Mouse (Mus musculus) heart, embryonic 11.5 days (tissue): ENCODE measurements around the gene Ccnd2. TPM values are rescaled to one million over a fixed set of nuclear protein-coding genes. Genes with fewer than 3 reads are reported as not detected.

ENCODE experiments used
- ATAC-seq: fragments of 200-750 bp; cut with Nextera tagmentation; replicated peaks from 2 replicates; pipeline ENCODE4 v1.8.0; 2017; ENCODE audit warnings: moderate library complexity; ENCODE audit not compliant: insufficient number of reproducible peaks, low FRiP score, low TSS enrichment
- H3K27ac ChIP-seq: fragments of 300-500 bp; sonication (generic); 2 replicates; pipeline ENCODE4 v1.5.1; 2014; ENCODE audit warnings: mild to moderate bottlenecking, low read depth, low read length
- H3K27me3 ChIP-seq: fragments of 300-500 bp; sonication (generic); 2 replicates; pipeline ENCODE4 v1.6.1; 2014; ENCODE audit warnings: mild to moderate bottlenecking, low read length, mixed read lengths; ENCODE audit not compliant: control insufficient read depth, insufficient read depth
- H3K36me3 ChIP-seq: fragments of 300-500 bp; sonication (generic); 2 replicates; pipeline ENCODE4 v1.6.1; 2014; ENCODE audit warnings: mild to moderate bottlenecking, low read length, moderate library complexity, mixed read lengths; ENCODE audit not compliant: control insufficient read depth, insufficient read depth
- H3K4me1 ChIP-seq: fragments of 300-500 bp; sonication (generic); 2 replicates; pipeline ENCODE4 v1.6.1; 2014; ENCODE audit warnings: low read length; ENCODE audit not compliant: control insufficient read depth, insufficient read depth
- H3K4me2 ChIP-seq: fragments of 300-500 bp; sonication (generic); 2 replicates; pipeline ENCODE4 v1.6.1; 2014; ENCODE audit warnings: mild to moderate bottlenecking, moderate library complexity
- H3K4me3 ChIP-seq: fragments of 300-500 bp; sonication (generic); 2 replicates; pipeline ENCODE4 v1.5.1; 2014; ENCODE audit warnings: low read depth, low read length
- H3K9ac ChIP-seq: fragments of 300-500 bp; sonication (generic); 2 replicates; pipeline ENCODE4 v1.6.1; 2014; ENCODE audit warnings: mild to moderate bottlenecking, low read depth, low read length, moderate library complexity
- H3K9me3 ChIP-seq: fragments of 300-500 bp; sonication (generic); replicated peaks from 2 replicates; pipeline ENCODE4 v1.6.1; 2016; ENCODE audit warnings: low read length; ENCODE audit not compliant: control insufficient read depth
- WGBS: fragments of 180-500 bp; shearing (Covaris S2); extraction: QIAGEN DNeasy Blood & Tissue Kit; methylation state at CpG from one replicate; pipeline ENCODE4 v1.1.7; 2014; ENCODE audit not compliant: insufficient replicate concordance; 5-methylcytosine and 5-hydroxymethylcytosine counted together
- polyA plus RNA-seq: library from polyadenylated mRNA; unstranded; fragments of >200 nt; fragmentation: Nextera tagmentation; extraction: Ambion mirVana; gene quantifications from 2 replicates; pipeline ENCODE4 v1.2.1, GENCODE M21; 2014

Ccnd2 gene
- polyA plus RNA-seq, 1 experiment from 2014 or later: 821 TPM

DNA sequence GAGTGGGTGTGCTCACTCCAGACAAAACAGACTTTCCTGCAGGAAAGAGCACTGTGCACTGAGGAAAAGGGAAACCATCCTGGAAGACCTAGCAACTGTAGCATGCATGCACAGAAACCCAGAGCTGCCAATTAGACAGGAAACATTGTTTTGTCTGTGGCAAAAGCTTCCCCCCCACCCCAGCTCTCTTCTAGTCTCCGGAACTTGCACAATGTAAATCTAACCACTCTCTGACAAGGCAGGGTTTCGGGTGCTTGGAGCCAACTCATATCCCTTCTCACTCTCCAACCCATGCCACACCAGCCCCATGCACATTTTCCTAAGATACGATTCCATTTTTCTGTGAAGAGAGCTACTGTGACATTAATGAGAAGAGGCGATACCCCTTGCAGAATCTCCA is 13.7 kb upstream of the Ccnd2 start:
- Histone ChIP-seq H3K4me1 (peaks cover 3% of the 10 kb centered on the region; the same call in 1 of the 2 replicates), H3K9me3 (no peaks in the 10 kb centered on the region), H3K36me3 (no peaks in the 10 kb centered on the region), H3K9ac (no peak overlapping the region), H3K4me3 (no peak overlapping the region), H3K27me3 (no peaks in the 10 kb centered on the region), H3K27ac (no peak overlapping the region), H3K4me2 (no peak overlapping the region)
- no peak for ATAC-seq
- 70% methylated on average over 4 of the region's 4 CpGs for WGBS

DNA sequence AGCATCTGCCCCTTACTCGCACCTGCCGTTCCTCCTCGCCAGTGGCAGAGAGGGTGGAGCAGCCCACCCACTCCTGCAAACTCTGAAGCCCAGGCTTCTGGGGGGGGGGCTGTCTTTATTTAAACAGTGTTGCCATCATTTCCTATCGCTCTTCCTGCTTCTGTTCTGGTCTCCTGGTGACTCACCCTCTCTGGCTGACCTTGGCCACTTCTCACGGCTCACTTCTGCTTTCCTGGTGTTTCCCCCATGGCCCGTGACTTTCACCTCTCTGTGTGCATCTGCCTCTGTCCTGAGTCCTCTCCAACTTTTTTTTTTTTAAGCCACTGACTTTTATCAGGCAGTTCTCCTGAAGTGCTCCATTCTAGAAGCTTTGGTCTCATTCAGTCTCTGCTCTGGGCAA is 10.8 kb upstream of the Ccnd2 start:
- no peak for ATAC-seq
- Histone ChIP-seq H3K36me3 (no peaks in the 10 kb centered on the region), H3K27ac (no peak overlapping the region), H3K9me3 (no peaks in the 10 kb centered on the region), H3K4me3 (no peak overlapping the region), H3K27me3 (0 out of 2 replicates have a peak, but pooled peaks cover 2% of the 10 kb centered on the region), H3K4me2 (no peak overlapping the region), H3K4me1 (peaks cover 3% of the 10 kb centered on the region; the same call in 1 of the 2 replicates), H3K9ac (no peak overlapping the region)
- WGBS: 22% methylated on average over 6 of the region's 6 CpGs

DNA sequence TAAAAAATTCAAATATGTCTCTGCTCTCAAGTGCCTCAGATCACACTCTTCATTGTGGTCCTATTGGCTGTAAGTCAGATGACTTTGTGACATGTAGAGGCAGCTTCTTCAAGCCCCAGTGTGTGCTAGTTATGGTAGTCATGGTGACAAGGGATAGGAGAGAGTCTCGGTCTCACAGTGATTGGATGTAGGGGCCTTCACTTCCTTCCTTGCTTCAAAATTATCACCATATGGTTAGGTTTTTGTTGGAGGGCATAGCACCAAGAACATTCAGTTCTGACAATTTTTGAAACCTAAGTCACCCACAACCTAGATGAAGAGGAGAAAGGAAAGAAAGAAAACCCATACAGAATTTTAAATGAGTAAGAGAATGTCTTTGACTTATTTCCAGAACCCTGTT is 5.3 kb upstream of the Ccnd2 start:
- H3K27me3 ChIP-seq: 0 out of 2 replicates have a peak, but pooled peaks cover 2% of the 10 kb centered on the region
- H3K36me3 ChIP-seq: no peaks in the 10 kb centered on the region
- peaks cover 9% of the 10 kb centered on the region; the same call in 1 of the 2 replicates for H3K4me1 ChIP-seq
- 41% methylated on average over 1 of the region's 1 CpGs for WGBS
- no peak overlapping the region for H3K27ac ChIP-seq
- no peak overlapping the region for H3K4me2 ChIP-seq
- H3K9me3 ChIP-seq: no peaks in the 10 kb centered on the region
- no peak overlapping the region for H3K4me3 ChIP-seq
- no peak overlapping the region for H3K9ac ChIP-seq
- no peak for ATAC-seq

- WGBS: 2% methylated on average over 15 of the region's 15 CpGs
- H3K4me2 ChIP-seq: peak overlapping the region; percentile 80
- H3K27ac ChIP-seq: 0 out of 2 replicates have a peak overlapping the region, but pooled peaks have one; percentile 80
These were observed 3.5 kb upstream of the Ccnd2 start for GRCm38 (mm10) chr6:127155468-127155867.

GRCm38 (mm10) chr6:127154708-127155268 is 2.8 kb upstream of the Ccnd2 start:
- Histone ChIP-seq H3K4me3 (peak overlapping the region; percentile 69), H3K27me3 (0 out of 2 replicates have a peak, but pooled peaks cover 2% of the 10 kb centered on the region)
- under 1% methylated on average over 29 of the region's 34 CpGs for WGBS

More at GRCm38 (mm10) chr6:127155468-127155867, 3.5 kb upstream of the Ccnd2 start:
- H3K4me3 ChIP-seq: peak overlapping the region; percentile 69
- no peaks in the 10 kb centered on the region for H3K9me3 ChIP-seq
- no peaks in the 10 kb centered on the region for H3K36me3 ChIP-seq
- peak overlapping the region; percentile 73 for H3K9ac ChIP-seq
- H3K4me1 ChIP-seq: peaks cover 16% of the 10 kb centered on the region
- H3K27me3 ChIP-seq: 0 out of 2 replicates have a peak, but pooled peaks cover 2% of the 10 kb centered on the region
- no peak for ATAC-seq

DNA sequence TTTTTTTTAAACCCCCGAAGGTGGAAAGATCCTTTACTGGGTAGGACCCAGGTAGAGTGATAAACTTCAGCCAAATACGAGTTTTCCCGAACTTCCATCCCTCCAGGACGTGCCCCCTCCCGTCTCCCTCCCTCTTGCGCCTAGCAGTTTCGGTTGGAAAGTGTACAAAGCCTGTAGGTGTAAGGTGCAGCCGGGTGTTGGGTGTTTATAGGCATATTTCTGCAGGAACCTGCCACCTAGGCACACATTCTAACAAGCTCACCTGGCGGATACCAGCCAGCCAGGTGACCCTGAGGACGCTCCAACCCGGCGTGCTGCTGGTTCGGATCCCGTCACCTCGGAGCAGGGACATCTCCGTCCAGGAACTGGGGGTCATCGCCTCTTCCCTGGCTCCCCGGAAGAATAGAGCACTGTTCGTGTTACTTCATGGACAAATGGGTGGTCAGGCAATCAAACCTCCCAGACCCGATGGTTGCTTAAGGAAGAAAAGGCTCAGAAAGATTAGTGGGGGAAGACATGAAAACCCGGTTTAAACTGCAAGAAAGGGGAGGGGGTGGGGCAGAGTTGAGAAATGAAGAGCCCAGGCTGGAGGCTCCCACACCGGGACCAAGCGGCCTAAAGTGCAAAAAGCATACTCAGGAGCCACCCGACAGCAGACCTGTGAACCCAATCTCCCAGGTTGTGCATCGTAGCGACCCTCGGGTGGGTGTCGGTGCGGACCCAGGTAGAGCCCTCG is 2.1 kb upstream of the Ccnd2 start:
- Histone ChIP-seq H3K4me1 (peaks cover 16% of the 10 kb centered on the region), H3K9me3 (no peaks in the 10 kb centered on the region), H3K36me3 (no peaks in the 10 kb centered on the region), H3K27ac (peak overlapping the region; percentile 80), H3K4me3 (peak overlapping the region; percentile 69), H3K27me3 (0 out of 2 replicates have a peak, but pooled peaks cover 2% of the 10 kb centered on the region), H3K4me2 (peak overlapping the region; percentile 80), H3K9ac (peak overlapping the region; percentile 73)
- WGBS: 2% methylated on average over 30 of the region's 30 CpGs
- no peak for ATAC-seq

More at GRCm38 (mm10) chr6:127154708-127155268, 2.8 kb upstream of the Ccnd2 start:
- Histone ChIP-seq H3K9ac (peak overlapping the region; percentile 73), H3K27ac (peak overlapping the region; percentile 80), H3K4me2 (peak overlapping the region; percentile 80), H3K4me1 (peaks cover 16% of the 10 kb centered on the region), H3K9me3 (no peaks in the 10 kb centered on the region), H3K36me3 (no peaks in the 10 kb centered on the region)
- ATAC-seq: no peak; the same call in 1 of the 2 replicates

- WGBS: 0% methylated on average over 28 of the region's 28 CpGs
- Histone ChIP-seq H3K27me3 (0 out of 2 replicates have a peak, but pooled peaks cover 1% of the 10 kb centered on the region), H3K4me2 (peak overlapping the region; percentile 80), H3K9me3 (no peaks in the 10 kb centered on the region), H3K4me3 (peak overlapping the region; percentile 69), H3K9ac (peak overlapping the region; percentile 73), H3K36me3 (no peaks in the 10 kb centered on the region), H3K4me1 (peaks cover 21% of the 10 kb centered on the region), H3K27ac (peak overlapping the region; percentile 90)
- no peak for ATAC-seq
These were observed 1.4 kb upstream of the Ccnd2 start for GRCm38 (mm10) chr6:127153296-127153800.

GRCm38 (mm10) chr6:127151565-127152105 is 358 bp downstream of the Ccnd2 start:
- WGBS: under 1% methylated on average over 29 of the region's 29 CpGs
- Histone ChIP-seq H3K4me1 (peaks cover 36% of the 10 kb centered on the region), H3K9me3 (no peaks in the 10 kb centered on the region), H3K27me3 (no peaks in the 10 kb centered on the region), H3K9ac (peak overlapping the region; percentile 73), H3K36me3 (no peaks in the 10 kb centered on the region), H3K4me3 (peak overlapping the region; percentile 69), H3K27ac (peak overlapping the region; percentile 90), H3K4me2 (peak overlapping the region; percentile 80)
- ATAC-seq: 0 out of 2 replicates have a peak, but pooled peaks have one; percentile 18
